Mouse (Mus musculus): Measurements from ENCODE around the gene St6galnac1. TPM values are rescaled to one million over a fixed set of nuclear protein-coding genes. Genes with fewer than 3 reads are reported as not detected.

The St6galnac1 gene
- polyA plus RNA-seq, 1 experiment from 2014 or later = not detected

DNA sequence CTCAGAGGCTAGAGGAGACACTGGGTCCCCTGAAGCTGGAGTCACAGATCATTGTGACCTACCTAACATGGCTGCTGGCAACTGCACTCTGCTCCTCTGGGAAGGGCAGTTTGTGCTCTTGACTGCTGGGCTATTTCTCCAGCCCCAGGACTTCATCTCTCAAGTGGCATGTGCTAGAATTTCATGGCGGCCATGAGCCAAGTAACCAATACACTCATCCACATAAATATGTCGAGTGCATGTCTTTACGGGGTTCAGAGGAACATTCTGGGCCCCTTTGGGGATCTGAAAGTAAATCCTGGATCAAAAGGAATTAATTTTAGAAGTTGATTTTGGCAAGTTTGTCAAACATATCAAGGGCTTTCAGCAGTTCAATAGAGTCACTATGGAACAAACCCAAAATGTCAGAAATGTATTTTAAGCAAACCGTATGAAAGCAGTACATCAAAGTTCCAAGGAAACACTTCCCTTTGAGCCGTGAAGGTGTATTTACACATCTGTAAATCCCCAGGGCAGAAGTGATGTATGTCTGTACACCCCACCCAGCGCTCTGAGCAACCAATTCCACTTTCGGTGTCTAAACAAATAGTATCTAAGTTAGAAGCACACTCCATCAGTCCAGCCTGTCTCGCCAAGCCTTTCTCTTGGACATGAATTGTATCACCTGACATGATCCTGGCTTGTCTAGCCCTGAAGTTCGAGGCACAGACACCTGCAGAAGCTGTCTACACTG lies 45.9 kb downstream of the St6galnac1 start:
- WGBS = 85% methylated on average over 9 of the region's 9 CpGs
- DNase-seq (ENCODE audit: low spot score) = no peak

DNA sequence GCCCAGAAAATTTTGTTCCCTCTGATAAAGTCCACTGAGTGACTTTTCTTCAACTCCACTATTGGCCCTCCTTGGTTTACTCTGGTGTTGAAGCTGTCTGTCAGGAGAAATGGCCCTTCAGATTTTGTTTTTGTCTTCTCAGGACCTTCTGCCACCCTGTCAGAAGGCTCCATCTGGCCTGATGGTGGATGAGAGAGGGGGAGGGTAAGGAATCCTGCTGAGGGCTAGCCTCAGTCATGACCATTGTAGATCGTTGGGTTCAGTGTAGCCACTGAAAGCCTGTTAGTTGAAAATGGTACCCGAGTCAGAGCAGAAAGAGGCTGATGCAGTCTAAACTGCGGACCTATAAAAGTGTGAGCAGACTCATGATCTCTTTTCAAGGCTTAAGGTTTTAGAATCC lies 49.2 kb downstream of the St6galnac1 start:
- H3K9me3 ChIP-seq (ENCODE audit: control insufficient read depth, low read length) = no peaks in the 10 kb centered on the region
- no peaks in the 10 kb centered on the region for H3K4me1 ChIP-seq (ENCODE audit: control insufficient read depth, insufficient read depth, low read length)
- WGBS = 75% methylated on average over 3 of the region's 3 CpGs
- H3K27ac ChIP-seq (replicated peaks; ENCODE audit: low read depth, low read length) = no peak overlapping the region
- no peaks in the 10 kb centered on the region for H3K36me3 ChIP-seq (ENCODE audit: control insufficient read depth, insufficient read depth, low read length)
- H3K27me3 ChIP-seq (ENCODE audit: control insufficient read depth, insufficient read depth, low read length) = no peaks in the 10 kb centered on the region
- H3K4me3 ChIP-seq (ENCODE audit: low read depth, low read length) = no peak overlapping the region
- DNase-seq (ENCODE audit: low spot score) (no peak), ATAC-seq (ENCODE audit: insufficient number of reproducible peaks, low FRiP score, low TSS enrichment, low read depth) (no peak)
- H3K4me2 ChIP-seq (ENCODE audit: low read depth, severe bottlenecking) = no peak overlapping the region
- no peak overlapping the region for H3K9ac ChIP-seq (ENCODE audit: low read length)

More for the DNA sequence above, 45.9 kb downstream of the St6galnac1 start:
- Histone ChIP-seq H3K27ac (replicated peaks; ENCODE audit: low read depth, low read length) (no peak overlapping the region), H3K9me3 (ENCODE audit: control insufficient read depth, low read length) (no peaks in the 10 kb centered on the region), H3K4me1 (ENCODE audit: control insufficient read depth, insufficient read depth, low read length) (no peaks in the 10 kb centered on the region), H3K36me3 (ENCODE audit: control insufficient read depth, insufficient read depth, low read length) (no peaks in the 10 kb centered on the region), H3K9ac (ENCODE audit: low read length) (no peak overlapping the region), H3K27me3 (ENCODE audit: control insufficient read depth, insufficient read depth, low read length) (no peaks in the 10 kb centered on the region), H3K4me2 (ENCODE audit: low read depth, severe bottlenecking) (no peak overlapping the region), H3K4me3 (ENCODE audit: low read depth, low read length) (no peak overlapping the region)
- ATAC-seq (ENCODE audit: insufficient number of reproducible peaks, low FRiP score, low TSS enrichment, low read depth) = no peak

DNA sequence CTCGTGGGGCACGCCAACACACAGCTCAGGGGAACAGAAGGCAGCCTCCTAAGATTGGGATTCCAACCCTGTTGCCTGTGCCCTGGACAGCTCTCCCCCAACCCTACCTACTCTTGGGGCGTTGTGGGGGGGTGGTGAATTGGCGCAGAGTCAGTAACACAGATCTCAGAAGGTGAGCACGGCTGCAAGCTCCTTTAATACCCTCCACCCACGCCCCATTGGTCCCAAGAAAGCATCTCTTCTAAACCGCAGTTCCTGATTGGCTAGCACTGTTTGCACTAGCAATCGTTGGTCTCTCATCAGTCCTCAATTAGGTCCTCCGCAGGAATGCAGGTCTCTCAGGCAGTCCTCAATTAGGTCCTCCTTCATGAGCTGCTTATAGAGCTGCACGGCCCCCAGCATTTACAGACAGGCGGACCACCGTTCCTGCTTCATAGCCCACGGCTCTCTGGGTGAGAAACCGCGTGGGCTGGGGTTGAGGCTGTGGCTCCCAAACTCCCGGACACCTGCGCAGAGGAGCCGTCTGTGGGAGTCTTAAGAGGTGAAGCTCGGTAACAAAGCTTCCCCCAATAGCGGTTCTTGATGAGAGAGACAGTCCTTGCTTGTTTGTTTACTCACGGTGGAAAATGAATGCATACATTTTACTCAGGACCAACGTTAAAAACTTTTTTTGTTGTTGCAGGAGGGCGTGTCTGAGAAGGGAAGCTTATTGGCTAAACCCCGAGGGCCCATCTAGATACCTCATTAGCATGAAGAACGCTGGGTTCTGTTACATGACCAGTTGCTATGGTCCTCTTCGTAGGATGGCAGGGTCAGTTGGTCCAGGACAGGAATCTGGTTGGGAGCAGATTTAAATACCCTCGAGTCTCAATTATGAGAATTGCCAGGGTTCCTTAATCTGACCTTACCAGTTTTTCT lies 50.0 kb downstream of the St6galnac1 start:
- Histone ChIP-seq H3K27ac (replicated peaks; ENCODE audit: low read depth, low read length) (no peak overlapping the region), H3K4me3 (ENCODE audit: low read depth, low read length) (no peak overlapping the region)

DNA sequence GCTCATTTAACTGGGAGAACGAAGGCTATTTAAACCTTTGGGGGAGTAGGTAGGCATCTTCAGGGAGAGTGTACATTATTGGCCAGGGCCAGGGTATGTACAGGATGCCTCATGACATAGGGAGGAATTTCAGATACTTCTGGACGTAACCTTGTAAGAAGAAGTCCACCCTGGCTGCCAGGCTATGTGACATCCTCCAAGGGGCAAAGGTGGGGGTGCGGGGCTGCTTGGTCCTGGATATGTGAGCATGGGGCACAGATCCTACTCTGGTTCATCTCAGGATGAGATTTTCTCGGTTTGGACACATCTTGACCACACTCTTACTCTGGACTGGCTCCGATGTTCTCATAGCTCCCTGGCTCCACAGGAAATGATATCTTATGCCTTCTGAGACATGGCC lies 52.2 kb downstream of the St6galnac1 start:
- DNase-seq (ENCODE audit: low spot score) (no peak), ATAC-seq (ENCODE audit: insufficient number of reproducible peaks, low FRiP score, low TSS enrichment, low read depth) (no peak)
- no peaks in the 10 kb centered on the region for H3K36me3 ChIP-seq (ENCODE audit: control insufficient read depth, insufficient read depth, low read length)
- H3K9me3 ChIP-seq (ENCODE audit: control insufficient read depth, low read length) = no peaks in the 10 kb centered on the region
- H3K4me2 ChIP-seq (ENCODE audit: low read depth, severe bottlenecking) = no peak overlapping the region
- H3K4me1 ChIP-seq (ENCODE audit: control insufficient read depth, insufficient read depth, low read length) = no peaks in the 10 kb centered on the region
- no peaks in the 10 kb centered on the region for H3K27me3 ChIP-seq (ENCODE audit: control insufficient read depth, insufficient read depth, low read length)
- WGBS = 91% methylated on average over 5 of the region's 5 CpGs
- H3K4me3 ChIP-seq (ENCODE audit: low read depth, low read length) = no peak overlapping the region
- H3K27ac ChIP-seq (replicated peaks; ENCODE audit: low read depth, low read length) = no peak overlapping the region
- H3K9ac ChIP-seq (ENCODE audit: low read length) = no peak overlapping the region

More for the DNA sequence above, 50.0 kb downstream of the St6galnac1 start:
- Histone ChIP-seq H3K9ac (ENCODE audit: low read length) (no peak overlapping the region), H3K36me3 (ENCODE audit: control insufficient read depth, insufficient read depth, low read length) (no peaks in the 10 kb centered on the region), H3K9me3 (ENCODE audit: control insufficient read depth, low read length) (no peaks in the 10 kb centered on the region), H3K4me1 (ENCODE audit: control insufficient read depth, insufficient read depth, low read length) (no peaks in the 10 kb centered on the region), H3K27me3 (ENCODE audit: control insufficient read depth, insufficient read depth, low read length) (no peaks in the 10 kb centered on the region), H3K4me2 (ENCODE audit: low read depth, severe bottlenecking) (no peak overlapping the region)
- WGBS = 45% methylated on average over 27 of the region's 27 CpGs
- ATAC-seq (ENCODE audit: insufficient number of reproducible peaks, low FRiP score, low TSS enrichment, low read depth) (no peak), DNase-seq (ENCODE audit: low spot score) (no peak)

DNA sequence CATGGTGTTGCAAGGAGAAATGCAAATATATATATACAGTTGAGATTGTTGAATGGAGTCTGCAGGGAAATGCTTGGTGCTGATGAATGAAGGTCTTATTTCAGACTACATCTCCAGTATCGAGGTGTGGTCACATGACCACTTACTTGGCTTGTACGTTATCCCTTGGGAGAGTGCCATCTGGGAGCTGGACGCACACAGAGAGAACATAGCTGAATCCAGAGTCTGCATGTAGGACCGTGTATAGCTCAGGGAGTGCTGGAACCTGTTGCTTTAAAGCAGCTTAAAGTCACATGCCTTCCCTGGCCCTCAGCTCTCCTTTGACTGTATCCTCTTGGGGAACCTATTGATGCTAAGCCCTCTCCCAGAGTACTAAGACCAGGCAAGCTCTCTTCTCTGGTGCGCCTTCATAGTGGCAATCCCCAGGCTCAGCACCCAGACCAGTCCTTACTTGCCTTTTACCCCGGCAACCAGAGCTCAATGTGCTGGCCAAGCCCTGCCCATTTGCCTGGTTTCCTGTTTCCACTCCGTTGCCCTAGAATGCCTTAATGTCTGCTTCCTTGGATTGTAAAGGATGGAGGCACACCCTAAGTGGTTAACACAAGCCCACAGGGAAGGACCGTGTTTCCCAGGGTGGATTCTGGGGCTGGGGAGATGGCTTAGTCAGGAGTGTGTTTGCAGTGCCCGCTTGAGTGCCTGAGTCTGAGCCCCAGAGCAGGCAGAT lies 53.6 kb downstream of the St6galnac1 start:
- ATAC-seq (ENCODE audit: insufficient number of reproducible peaks, low FRiP score, low TSS enrichment, low read depth) (no peak), DNase-seq (ENCODE audit: low spot score) (no peak)
- H3K9ac ChIP-seq (ENCODE audit: low read length) = no peak overlapping the region
- H3K4me1 ChIP-seq (ENCODE audit: control insufficient read depth, insufficient read depth, low read length) = no peaks in the 10 kb centered on the region
- H3K36me3 ChIP-seq (ENCODE audit: control insufficient read depth, insufficient read depth, low read length) = no peaks in the 10 kb centered on the region
- no peaks in the 10 kb centered on the region for H3K27me3 ChIP-seq (ENCODE audit: control insufficient read depth, insufficient read depth, low read length)
- H3K4me2 ChIP-seq (ENCODE audit: low read depth, severe bottlenecking) = no peak overlapping the region
- H3K4me3 ChIP-seq (ENCODE audit: low read depth, low read length) = no peak overlapping the region
- 0 out of 2 replicates have a peak overlapping the region, but pooled peaks have one; percentile 30 for H3K27ac ChIP-seq (replicated peaks; ENCODE audit: low read depth, low read length)
- no peaks in the 10 kb centered on the region for H3K9me3 ChIP-seq (ENCODE audit: control insufficient read depth, low read length)
- WGBS = 77% methylated on average over 9 of the region's 9 CpGs

DNA sequence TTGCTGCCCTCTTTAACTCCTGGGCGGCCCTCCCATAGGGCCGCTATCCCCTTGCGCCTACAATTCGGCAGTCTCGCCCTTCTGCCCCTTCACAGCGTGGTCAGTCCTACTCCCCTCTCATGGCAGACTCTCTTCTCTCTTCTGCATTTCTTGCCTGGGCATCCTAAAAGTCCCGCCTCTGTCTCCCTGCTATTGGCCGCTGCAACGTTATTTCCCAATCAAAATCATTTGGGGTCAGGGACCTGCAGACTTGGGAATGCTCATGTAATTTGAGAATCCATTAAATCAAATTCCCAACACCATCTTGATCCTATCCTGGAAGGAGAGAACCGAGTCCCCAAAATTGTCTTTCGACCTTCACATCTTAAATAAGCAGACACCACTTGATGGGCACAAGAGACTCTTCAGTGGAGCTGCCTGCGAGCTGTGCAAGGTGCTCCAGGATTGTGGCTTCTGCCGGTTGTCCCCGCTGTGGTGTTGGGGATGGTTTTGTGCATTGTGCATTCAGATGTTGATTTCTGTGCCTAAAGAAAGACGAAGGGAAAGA lies 54.9 kb downstream of the St6galnac1 start:
- Histone ChIP-seq H3K27ac (replicated peaks; ENCODE audit: low read depth, low read length) (no peak overlapping the region), H3K27me3 (ENCODE audit: control insufficient read depth, insufficient read depth, low read length) (no peaks in the 10 kb centered on the region), H3K4me3 (ENCODE audit: low read depth, low read length) (no peak overlapping the region), H3K4me1 (ENCODE audit: control insufficient read depth, insufficient read depth, low read length) (no peaks in the 10 kb centered on the region), H3K4me2 (ENCODE audit: low read depth, severe bottlenecking) (no peak overlapping the region), H3K36me3 (ENCODE audit: control insufficient read depth, insufficient read depth, low read length) (no peaks in the 10 kb centered on the region), H3K9ac (ENCODE audit: low read length) (no peak overlapping the region), H3K9me3 (ENCODE audit: control insufficient read depth, low read length) (no peaks in the 10 kb centered on the region)
- ATAC-seq (ENCODE audit: insufficient number of reproducible peaks, low FRiP score, low TSS enrichment, low read depth) (no peak), DNase-seq (ENCODE audit: low spot score) (no peak)
- 88% methylated on average over 15 of the region's 15 CpGs for WGBS

Measured in limb, embryonic 11.5 days (tissue).